Mouse (Mus musculus) heart, adult 2 months (tissue): ENCODE measurements around the gene Sgce.

Source experiments
- CTCF ChIP-seq: fragments of 200-600 bp; IDR thresholded peaks from 2 replicates; pipeline ENCODE4 v1.8.1; 2022; ENCODE audit warnings: antibody characterized with exemption, mild to moderate bottlenecking, moderate library complexity
- POLR2A ChIP-seq: fragments of 200-500 bp; IDR thresholded peaks from 2 replicates; pipeline ENCODE4 v1.6.1; 2011; ENCODE audit warnings: mild to moderate bottlenecking, low read depth, low read length, control low read depth; ENCODE audit not compliant: insufficient read depth

DNA sequence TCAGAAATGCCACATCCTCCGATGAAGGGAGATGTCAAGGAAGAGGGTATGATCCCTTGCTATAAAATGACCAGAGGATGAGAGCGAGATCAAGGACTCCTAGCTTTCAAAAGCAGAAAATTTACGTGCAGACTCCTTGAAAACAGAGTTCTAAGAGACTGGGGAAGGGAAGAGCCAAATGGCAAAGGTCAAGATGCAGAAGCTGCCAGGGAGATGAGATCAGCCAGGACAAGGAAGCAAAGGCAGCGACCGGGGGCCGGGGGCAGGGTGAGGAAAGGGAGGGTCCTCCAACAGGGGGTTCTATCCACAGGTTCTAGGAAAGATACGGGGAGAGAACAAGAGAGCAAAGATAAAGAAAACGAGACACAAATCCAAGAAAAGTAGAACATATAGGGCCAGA, 15.3 kb downstream of the Sgce start:
- no peak for TF ChIP-seq POLR2A
- TF ChIP-seq CTCF = no peak
